Mouse (Mus musculus) ZHBTc4 (cell line): Measurements from ENCODE around the gene Ifitm1.
A peak's percentile ranks its signal among the peaks of the same experiment; 100 is the strongest.

Experiments
- DNase-seq: peaks from one replicate; pipeline ENCODE4 v3.0.0-alpha.2; 2011; ENCODE audit warnings: low read depth, low spot score

The Ifitm1 gene

GRCm38 (mm10) chr7:140966921-140967320, at the start of gene Ifitm1:
Ifitm1 (plus strand) TSS chr7:140967221.
- no peak for DNase-seq

DNA sequence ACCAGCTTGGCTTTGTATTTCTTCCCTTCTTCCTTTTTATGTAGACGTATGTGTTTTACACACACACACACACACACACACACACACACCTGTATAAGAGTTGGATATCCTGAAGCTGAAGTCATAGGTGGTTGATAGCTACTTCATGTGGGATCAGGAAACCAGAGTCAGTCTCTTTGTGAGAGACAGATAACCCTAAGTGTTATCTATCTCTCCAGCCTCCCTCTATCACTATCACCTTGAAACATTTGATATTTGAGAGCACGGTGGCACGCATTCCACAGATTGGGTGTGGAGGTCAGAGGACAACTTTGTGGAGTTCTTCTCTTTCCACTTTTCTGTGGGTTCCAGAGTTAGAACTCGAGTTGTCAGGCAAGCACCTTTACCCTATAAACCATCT, 47.1 kb upstream of the Ifitm1 start:
- no peak for DNase-seq

GRCm38 (mm10) chr7:140920418-140921029, 46.5 kb upstream of the Ifitm1 start, which contains the start of gene Nlrp6:
Nlrp6 (plus strand) TSS chr7:140920902.
- no peak for DNase-seq

- peak; percentile 45 for DNase-seq
Measured at GRCm38 (mm10) chr7:140921225-140921975, 45.6 kb upstream of the Ifitm1 start.

- peak; percentile 62 for DNase-seq
Measured at GRCm38 (mm10) chr7:140922398-140923069, 44.5 kb upstream of the Ifitm1 start.

DNA sequence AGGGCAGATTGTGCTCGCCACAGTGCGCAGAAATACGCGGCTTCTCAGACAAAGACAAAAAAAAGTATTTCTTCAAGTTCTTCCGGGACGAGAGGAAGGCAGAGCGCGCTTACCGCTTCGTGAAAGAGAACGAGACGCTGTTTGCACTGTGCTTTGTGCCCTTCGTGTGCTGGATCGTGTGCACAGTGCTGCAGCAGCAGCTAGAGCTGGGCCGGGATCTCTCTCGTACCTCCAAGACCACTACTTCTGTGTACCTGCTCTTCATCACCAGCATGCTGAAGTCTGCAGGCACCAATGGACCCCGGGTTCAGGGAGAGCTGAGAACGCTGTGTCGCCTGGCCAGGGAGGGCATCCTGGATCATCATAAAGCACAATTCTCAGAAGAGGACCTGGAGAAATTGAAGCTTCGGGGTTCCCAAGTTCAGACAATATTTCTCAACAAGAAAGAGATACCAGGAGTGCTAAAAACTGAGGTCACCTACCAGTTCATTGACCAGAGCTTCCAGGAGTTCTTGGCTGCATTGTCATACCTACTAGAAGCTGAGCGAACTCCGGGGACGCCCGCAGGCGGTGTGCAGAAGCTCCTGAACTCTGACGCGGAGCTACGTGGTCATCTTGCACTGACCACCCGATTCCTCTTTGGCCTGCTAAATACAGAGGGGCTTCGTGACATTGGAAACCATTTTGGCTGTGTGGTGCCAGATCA, 43.8 kb upstream of the Ifitm1 start:
- DNase-seq: no peak

DNA sequence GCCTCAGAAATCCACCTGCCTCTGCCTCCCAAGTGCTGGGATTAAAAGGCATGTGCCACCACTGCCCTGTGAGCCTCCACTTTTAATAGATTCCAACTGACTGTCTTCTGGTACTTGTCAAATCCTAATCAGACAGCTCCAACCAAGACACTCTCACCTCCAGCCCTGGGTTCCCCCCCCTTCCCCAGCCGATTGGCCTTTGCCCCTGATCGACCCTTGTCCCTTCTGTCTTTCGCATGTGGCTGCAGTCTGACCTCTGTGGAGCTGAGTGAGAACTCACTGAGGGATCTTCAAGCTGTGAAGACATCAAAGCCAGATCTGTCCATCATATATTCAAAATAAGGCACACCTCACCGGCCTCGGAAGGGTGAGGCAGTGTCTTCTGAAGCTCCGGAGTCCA, 39.8 kb upstream of the Ifitm1 start:
- no peak for DNase-seq

DNA sequence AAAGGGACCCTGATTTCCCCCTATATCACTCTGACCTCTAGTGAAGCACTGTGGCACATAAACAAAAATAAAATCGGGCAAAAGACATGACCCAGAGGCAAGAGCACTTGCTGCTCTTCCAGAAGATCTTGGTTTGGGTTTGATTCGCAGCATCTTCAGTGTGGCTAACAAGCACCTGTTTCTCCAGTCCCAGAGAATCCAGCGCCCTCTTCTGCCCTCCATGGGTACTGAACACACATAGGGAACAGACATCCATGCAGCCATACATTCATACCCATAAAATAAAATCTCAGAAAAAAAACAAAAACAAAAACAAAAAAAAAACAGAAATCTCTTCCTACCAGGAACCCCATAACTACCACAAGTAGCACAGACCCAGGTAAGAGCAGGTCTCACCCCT, 28.6 kb upstream of the Ifitm1 start:
- peak; percentile 82 for DNase-seq

- DNase-seq: peak; percentile 43
Measured at GRCm38 (mm10) chr7:140938896-140939295, 28.1 kb upstream of the Ifitm1 start.

GRCm38 (mm10) chr7:140939669-140940171, 27.3 kb upstream of the Ifitm1 start:
- DNase-seq: no peak

DNA sequence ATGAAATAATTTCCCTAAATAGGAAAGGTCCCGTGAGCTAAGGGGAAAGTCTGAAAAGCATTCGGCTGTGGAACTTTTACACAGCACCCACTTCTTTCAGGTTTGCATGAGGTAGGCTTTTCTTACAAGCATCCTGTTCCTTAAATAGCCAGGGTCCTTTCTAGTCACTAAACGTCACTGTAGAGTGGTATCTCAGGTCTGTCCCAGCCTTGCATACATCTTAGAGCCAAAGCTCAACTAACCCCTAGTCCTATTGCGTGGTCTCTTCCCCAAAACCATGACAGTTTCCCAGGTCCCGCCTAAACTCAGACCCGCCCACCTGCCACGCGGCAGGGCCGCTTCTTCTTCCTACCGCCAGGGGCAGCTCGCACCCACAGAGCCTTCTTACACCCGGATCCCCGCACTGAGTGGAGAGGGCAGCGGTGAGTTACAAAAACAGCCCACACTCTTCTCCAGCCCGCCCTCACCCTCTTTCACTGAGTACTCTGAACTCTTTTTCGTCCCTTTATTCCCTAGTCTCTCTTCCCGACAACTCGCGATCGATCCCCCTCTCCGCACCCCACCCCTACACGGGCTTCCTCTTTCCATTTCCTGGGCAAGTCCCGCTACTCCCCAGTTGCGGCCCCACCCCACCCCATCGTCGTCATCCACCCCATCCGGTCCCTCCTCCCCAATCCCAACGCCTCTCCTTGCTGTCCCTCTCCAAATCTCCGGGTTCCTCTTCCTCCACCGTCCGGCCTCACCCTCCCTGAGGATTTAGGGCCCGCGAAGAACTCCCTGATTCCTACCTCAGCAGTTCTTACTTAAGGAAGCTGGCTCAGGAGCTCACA, 25.6 kb upstream of the Ifitm1 start, which contains the start of gene Pgghg:
Gene Pgghg (plus strand): TSS at position 170 of the 830 bp plus-strand sequence.
- DNase-seq: peak; percentile 94

DNA sequence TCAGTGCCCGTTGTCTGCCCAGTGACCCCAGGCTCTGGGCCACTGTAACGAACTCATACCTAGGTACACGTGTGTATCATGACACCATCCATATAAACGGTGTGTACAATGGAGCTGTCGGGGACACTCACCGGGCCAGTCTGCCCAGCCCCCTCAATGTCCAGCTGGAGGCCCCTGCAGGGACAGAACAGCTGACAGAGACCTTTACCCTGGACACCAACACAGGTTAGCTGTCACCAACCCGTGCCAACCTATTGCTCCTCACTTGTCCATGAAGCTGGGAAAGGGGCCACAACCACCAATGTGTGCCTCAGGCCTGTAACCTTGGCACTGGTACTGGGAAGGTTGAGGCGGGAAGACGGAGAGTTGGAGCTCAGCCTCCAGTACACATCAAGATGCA, 24.7 kb upstream of the Ifitm1 start:
- DNase-seq: no peak

- DNase-seq: no peak
Measured at GRCm38 (mm10) chr7:140942811-140943210, 24.2 kb upstream of the Ifitm1 start.

DNA sequence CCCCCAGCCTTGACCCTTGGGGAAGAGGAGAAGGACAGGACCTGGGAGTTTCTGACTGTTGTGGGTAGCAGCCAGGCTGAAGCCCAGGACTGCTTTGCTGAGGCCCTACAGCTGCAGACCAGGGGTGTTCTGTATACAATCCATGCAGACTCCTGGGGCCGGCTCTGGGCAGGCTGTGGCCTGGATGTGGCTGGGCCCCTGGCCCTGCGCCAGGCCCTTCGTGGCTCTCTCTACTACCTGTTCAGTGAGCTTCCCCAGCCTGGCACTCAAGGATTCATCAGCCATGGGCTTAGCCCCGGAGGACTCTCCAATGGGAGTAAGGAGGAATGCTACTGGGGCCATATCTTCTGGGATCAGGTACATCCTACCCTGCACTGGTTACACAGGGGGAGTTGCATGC, 23.7 kb upstream of the Ifitm1 start:
- no peak for DNase-seq

GRCm38 (mm10) chr7:140944236-140944635, 22.8 kb upstream of the Ifitm1 start:
- no peak for DNase-seq

- DNase-seq: no peak
Measured at GRCm38 (mm10) chr7:140945247-140945646, 21.8 kb upstream of the Ifitm1 start.

DNA sequence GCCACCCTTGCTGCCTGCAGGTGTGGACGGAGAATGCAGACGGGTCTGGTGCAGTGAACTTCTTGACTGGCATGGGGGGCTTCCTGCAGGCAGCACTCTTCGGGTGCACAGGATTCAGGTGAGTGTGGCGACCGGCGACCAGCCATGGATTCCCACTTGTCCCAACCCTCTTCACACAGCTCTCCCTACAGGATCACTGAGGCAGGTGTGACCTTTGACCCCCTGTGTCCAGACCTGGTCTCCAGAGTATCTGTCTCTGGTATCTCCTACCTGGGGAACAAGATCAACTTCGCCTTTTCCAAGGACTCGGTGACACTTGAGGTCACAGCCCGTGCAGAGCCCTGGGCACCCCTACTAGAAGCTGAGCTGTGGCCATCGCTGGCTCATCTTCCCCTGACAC, 20.7 kb upstream of the Ifitm1 start:
- DNase-seq: no peak

GRCm38 (mm10) chr7:140946980-140947379, 20.0 kb upstream of the Ifitm1 start:
- DNase-seq: no peak

- no peak for DNase-seq
Measured at GRCm38 (mm10) chr7:140948161-140948560, 18.9 kb upstream of the Ifitm1 start.

GRCm38 (mm10) chr7:140949255-140949654, 17.8 kb upstream of the Ifitm1 start:
- no peak for DNase-seq
